Mouse (Mus musculus) activated CD4-positive, CD25-positive, alpha-beta regulatory T cell (primary cell): ENCODE measurements around the gene Eps8. TPM values are rescaled to one million over a fixed set of nuclear protein-coding genes. Genes with fewer than 3 reads are reported as not detected.

ENCODE experiments used
- polyA plus RNA-seq, 2 experiments: library from polyadenylated mRNA; unstranded; fragments of 100-300 nt; shearing (Covaris generic); gene quantifications; one replicate each; pipeline ENCODE4 v1.2.1; 2017

Gene Eps8
- under 1 TPM in 1 of 2 experiments, not detected in 1; 0.57 TPM for polyA plus RNA-seq

GRCm38 (mm10) chr6:137654776-137655175, at the start of gene Eps8:
TSS of gene Eps8 (minus strand) at chr6:137654876.

Other genes starting within 250 kb of the Eps8 start
- 100 to 1,000 TPM; 105 to 113 TPM for gene Strap, start 80.2 kb upstream of the Eps8 start, polyA plus RNA-seq
- gene Dera, start 99.7 kb upstream of the Eps8 start, polyA plus RNA-seq = 10 to 100 TPM; 89.1 to 95.8 TPM